Mouse (Mus musculus): ENCODE measurements around the gene Metrnl.

GRCm38 (mm10) chr11:121712987-121713386 lies 11.6 kb downstream of the Metrnl start:
- TF ChIP-seq GATA2 (IDR thresholded peaks at IDR 0.05; ENCODE audit: borderline replicate concordance, low read depth, low read length) = no peak
- TF ChIP-seq CTCF (IDR thresholded peaks at IDR 0.05; ENCODE audit: low read depth, low read length) = no peak
- no peak for TF ChIP-seq TAL1 (conservative IDR thresholded peaks at IDR 0.05; ENCODE audit: low read depth, low read length)
- TF ChIP-seq GATA1 (IDR thresholded peaks at IDR 0.05; ENCODE audit: borderline replicate concordance, low read length) = no peak
